Mouse (Mus musculus): Measurements from ENCODE around the gene Timp1. TPM values are rescaled to one million over a fixed set of nuclear protein-coding genes. Genes with fewer than 3 reads are reported as not detected.

Timp1 gene
- polyA plus RNA-seq, 1 experiment = 2.0 TPM

DNA sequence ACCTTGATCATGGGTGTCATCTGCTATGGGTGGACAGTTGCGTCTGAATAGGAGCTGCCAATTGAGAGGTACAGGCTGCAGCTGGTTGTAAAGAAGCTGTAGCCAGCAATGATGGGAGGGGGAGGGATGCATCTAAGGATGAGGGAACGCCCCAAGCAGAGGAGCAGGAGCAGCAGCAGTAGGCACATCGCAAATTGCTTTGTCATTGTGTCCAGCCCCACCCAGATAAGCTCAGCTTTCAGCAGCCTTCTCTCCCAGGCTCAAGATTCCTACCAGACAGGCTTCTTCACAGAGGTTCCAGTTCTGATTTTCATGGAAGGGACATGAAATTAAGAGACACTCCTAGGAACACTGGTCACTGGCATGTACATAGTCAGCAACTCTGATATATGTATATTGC lies 40.1 kb downstream of the Timp1 start:
- 22% methylated on average over 3 of the region's 3 CpGs for WGBS
- Histone ChIP-seq H3K27ac (ENCODE audit: insufficient read depth, low read depth, low read length) (no peak overlapping the region), H3K36me3 (ENCODE audit: control insufficient read depth, insufficient read depth, low read length) (no peaks in the 10 kb centered on the region), H3K27me3 (replicated peaks; ENCODE audit: control insufficient read depth, insufficient read depth, low read length) (no peaks in the 10 kb centered on the region), H3K4me3 (ENCODE audit: insufficient read depth, low read depth, low read length) (no peak overlapping the region), H3K4me1 (ENCODE audit: control insufficient read depth, insufficient read depth, low read length) (no peaks in the 10 kb centered on the region)
- DNase-seq = no peak
- TF ChIP-seq CTCF (conservative IDR thresholded peaks at IDR 0.05; ENCODE audit: insufficient read depth, insufficient read length, low read depth, low read length) (no peak), POLR2A (IDR thresholded peaks at IDR 0.05; ENCODE audit: low read depth, low read length) (no peak)

GRCm38 (mm10) chrX:20913726-20914125 lies 43.8 kb downstream of the Timp1 start:
- H3K36me3 ChIP-seq (ENCODE audit: control insufficient read depth, insufficient read depth, low read length) = no peaks in the 10 kb centered on the region
- H3K4me3 ChIP-seq (ENCODE audit: insufficient read depth, low read depth, low read length) = no peak overlapping the region
- H3K27me3 ChIP-seq (replicated peaks; ENCODE audit: control insufficient read depth, insufficient read depth, low read length) = no peaks in the 10 kb centered on the region
- TF ChIP-seq CTCF (conservative IDR thresholded peaks at IDR 0.05; ENCODE audit: insufficient read depth, insufficient read length, low read depth, low read length) = no peak
- TF ChIP-seq POLR2A (IDR thresholded peaks at IDR 0.05; ENCODE audit: low read depth, low read length) = no peak
- no peaks in the 10 kb centered on the region for H3K4me1 ChIP-seq (ENCODE audit: control insufficient read depth, insufficient read depth, low read length)
- H3K27ac ChIP-seq (ENCODE audit: insufficient read depth, low read depth, low read length) = no peak overlapping the region
- DNase-seq = no peak
- WGBS = 86% methylated on average over 6 of the region's 6 CpGs

- no peak for DNase-seq
- H3K27ac ChIP-seq (ENCODE audit: insufficient read depth, low read depth, low read length) = no peak overlapping the region
- no peaks in the 10 kb centered on the region for H3K4me1 ChIP-seq (ENCODE audit: control insufficient read depth, insufficient read depth, low read length)
- no peaks in the 10 kb centered on the region for H3K27me3 ChIP-seq (replicated peaks; ENCODE audit: control insufficient read depth, insufficient read depth, low read length)
- H3K4me3 ChIP-seq (ENCODE audit: insufficient read depth, low read depth, low read length) = no peak overlapping the region
- no peaks in the 10 kb centered on the region for H3K36me3 ChIP-seq (ENCODE audit: control insufficient read depth, insufficient read depth, low read length)
- TF ChIP-seq CTCF (conservative IDR thresholded peaks at IDR 0.05; ENCODE audit: insufficient read depth, insufficient read length, low read depth, low read length) (no peak), POLR2A (IDR thresholded peaks at IDR 0.05; ENCODE audit: low read depth, low read length) (no peak)
These were observed 45.1 kb downstream of the Timp1 start for GRCm38 (mm10) chrX:20915075-20915474.

DNA sequence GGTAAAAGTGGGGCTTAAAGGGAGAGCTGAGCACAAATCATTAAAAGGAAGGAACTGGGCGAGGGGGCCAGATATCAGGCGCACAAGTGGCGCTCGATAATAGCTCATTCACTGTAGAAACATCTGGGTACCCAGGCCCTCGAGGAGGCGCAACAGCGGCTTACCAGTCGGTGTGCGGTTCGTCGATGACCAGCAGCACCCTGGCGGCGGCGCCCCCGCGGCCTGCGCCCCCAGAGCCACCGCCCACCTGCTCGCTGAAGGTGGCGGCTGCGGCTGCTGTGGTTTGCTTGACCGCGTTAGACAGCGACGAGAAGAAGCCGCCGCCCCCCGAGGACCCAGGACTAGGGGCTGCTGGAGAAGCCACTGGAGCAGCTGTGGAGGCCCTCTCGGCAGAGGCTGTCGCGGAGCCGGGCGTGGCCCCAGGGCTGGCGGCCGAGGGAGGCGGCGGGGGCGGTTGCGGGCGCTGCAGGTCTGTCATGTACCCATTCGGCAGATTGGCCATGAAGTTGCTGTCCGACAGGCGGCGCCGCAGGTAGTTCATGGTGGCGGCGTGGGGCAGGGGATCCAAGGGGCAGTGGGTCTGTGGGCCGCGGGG lies 50.4 kb downstream of the Timp1 start:
- no peaks in the 10 kb centered on the region for H3K27me3 ChIP-seq (replicated peaks; ENCODE audit: control insufficient read depth, insufficient read depth, low read length)
- TF ChIP-seq POLR2A (IDR thresholded peaks at IDR 0.05; ENCODE audit: low read depth, low read length) (no peak), CTCF (conservative IDR thresholded peaks at IDR 0.05; ENCODE audit: insufficient read depth, insufficient read length, low read depth, low read length) (no peak)
- peak overlapping the region; percentile 53 for H3K4me3 ChIP-seq (ENCODE audit: insufficient read depth, low read depth, low read length)
- no peak for DNase-seq
- H3K4me1 ChIP-seq (ENCODE audit: control insufficient read depth, insufficient read depth, low read length) = no peaks in the 10 kb centered on the region; the same call in 1 of the 2 replicates
- H3K36me3 ChIP-seq (ENCODE audit: control insufficient read depth, insufficient read depth, low read length) = no peaks in the 10 kb centered on the region
- no peak overlapping the region for H3K27ac ChIP-seq (ENCODE audit: insufficient read depth, low read depth, low read length)
- WGBS = 2% methylated on average over 33 of the region's 49 CpGs

DNA sequence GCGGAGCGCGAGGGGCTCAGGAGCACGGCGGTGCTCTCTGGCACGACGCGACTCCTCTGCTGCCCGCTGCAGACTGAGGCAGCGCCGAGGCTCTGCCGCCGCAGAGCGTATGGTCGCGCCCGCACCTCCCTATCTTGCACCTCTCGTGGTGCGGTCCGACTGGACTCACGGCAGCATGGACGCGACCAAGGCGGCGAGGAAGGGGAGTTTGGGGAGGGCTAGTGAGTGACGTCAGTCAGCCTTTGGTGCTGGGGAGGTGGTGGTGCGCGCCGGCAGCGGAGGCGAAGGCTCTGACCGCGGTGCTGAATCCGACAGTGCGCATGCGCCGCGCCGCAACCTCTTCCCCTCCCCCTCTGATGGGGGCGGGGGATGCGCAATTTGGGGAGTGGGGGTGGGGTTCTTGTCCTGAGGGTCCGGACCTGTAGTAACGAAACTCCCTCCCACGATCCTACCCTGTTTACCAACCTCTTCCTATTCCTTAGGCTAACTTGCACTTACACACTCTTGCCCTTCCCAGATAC lies 50.9 kb downstream of the Timp1 start, which contains the start of gene Syn1:
Gene Syn1, minus strand, starts transcription at position 161 of the 521 bp plus-strand sequence.
- 0% methylated on average over 17 of the region's 44 CpGs for WGBS

GRCm38 (mm10) chrX:20921366-20921765 lies 51.4 kb downstream of the Timp1 start:
- Histone ChIP-seq H3K27me3 (replicated peaks; ENCODE audit: control insufficient read depth, insufficient read depth, low read length) (no peaks in the 10 kb centered on the region), H3K4me1 (ENCODE audit: control insufficient read depth, insufficient read depth, low read length) (no peaks in the 10 kb centered on the region; the same call in 1 of the 2 replicates), H3K27ac (ENCODE audit: insufficient read depth, low read depth, low read length) (no peak overlapping the region), H3K4me3 (ENCODE audit: insufficient read depth, low read depth, low read length) (no peak overlapping the region), H3K36me3 (ENCODE audit: control insufficient read depth, insufficient read depth, low read length) (no peaks in the 10 kb centered on the region)
- 17% methylated on average over 5 of the region's 5 CpGs for whole genome bisulfite sequencing
- DNase-seq = no peak
- TF ChIP-seq CTCF (conservative IDR thresholded peaks at IDR 0.05; ENCODE audit: insufficient read depth, insufficient read length, low read depth, low read length) = no peak
- TF ChIP-seq POLR2A (IDR thresholded peaks at IDR 0.05; ENCODE audit: low read depth, low read length) = no peak

More for the DNA sequence above, 50.9 kb downstream of the Timp1 start, which contains the start of gene Syn1:
- H3K4me3 ChIP-seq (ENCODE audit: insufficient read depth, low read depth, low read length) = peak within 1 kb of the TSS; percentile 53
- no peaks in the 10 kb centered on the region for H3K36me3 ChIP-seq (ENCODE audit: control insufficient read depth, insufficient read depth, low read length)
- no peak within 1 kb of the TSS for H3K27ac ChIP-seq (ENCODE audit: insufficient read depth, low read depth, low read length)
- no peaks in the 10 kb centered on the region; the same call in 1 of the 2 replicates for H3K4me1 ChIP-seq (ENCODE audit: control insufficient read depth, insufficient read depth, low read length)
- peak; percentile 80 for DNase-seq
- no peaks in the 10 kb centered on the region for H3K27me3 ChIP-seq (replicated peaks; ENCODE audit: control insufficient read depth, insufficient read depth, low read length)
- TF ChIP-seq CTCF (conservative IDR thresholded peaks at IDR 0.05; ENCODE audit: insufficient read depth, insufficient read length, low read depth, low read length) (no peak), POLR2A (IDR thresholded peaks at IDR 0.05; ENCODE audit: low read depth, low read length) (no peak)

GRCm38 (mm10) chrX:20923506-20923905 lies 53.5 kb downstream of the Timp1 start:
- no peak for DNase-seq
- no peaks in the 10 kb centered on the region for H3K36me3 ChIP-seq (ENCODE audit: control insufficient read depth, insufficient read depth, low read length)
- no peaks in the 10 kb centered on the region; the same call in 1 of the 2 replicates for H3K4me1 ChIP-seq (ENCODE audit: control insufficient read depth, insufficient read depth, low read length)
- 80% methylated on average over 1 of the region's 1 CpGs for whole genome bisulfite sequencing
- TF ChIP-seq CTCF (conservative IDR thresholded peaks at IDR 0.05; ENCODE audit: insufficient read depth, insufficient read length, low read depth, low read length) (no peak), POLR2A (IDR thresholded peaks at IDR 0.05; ENCODE audit: low read depth, low read length) (no peak)
- no peak overlapping the region for H3K27ac ChIP-seq (ENCODE audit: insufficient read depth, low read depth, low read length)
- no peaks in the 10 kb centered on the region for H3K27me3 ChIP-seq (replicated peaks; ENCODE audit: control insufficient read depth, insufficient read depth, low read length)
- no peak overlapping the region for H3K4me3 ChIP-seq (ENCODE audit: insufficient read depth, low read depth, low read length)

Other genes with a start within 250 kb of the Timp1 start
- 208 and 235 TPM in 2 replicates for gene Uba1, start 211.8 kb upstream of the Timp1 start, polyA plus RNA-seq (2012; rRNA removed)
- gene Cdk16, start 182.2 kb upstream of the Timp1 start, polyA plus RNA-seq (2012; rRNA removed) = 148 and 163 TPM in 2 replicates
- gene Usp11, start 166.3 kb upstream of the Timp1 start, polyA plus RNA-seq (2012; rRNA removed) = 7.3 and 8.3 TPM in 2 replicates
- gene Araf, start 72.4 kb upstream of the Timp1 start, polyA plus RNA-seq (2012; rRNA removed) = 173 and 180 TPM in 2 replicates
- gene Syn1, start 50.8 kb downstream of the Timp1 start, polyA plus RNA-seq (2012; rRNA removed) = 0.16 and 0.69 TPM in 2 replicates
- gene Cfp, start 61.4 kb downstream of the Timp1 start, polyA plus RNA-seq (2012; rRNA removed) = 8.6 and 11.0 TPM in 2 replicates
- gene Elk1, start 80.4 kb downstream of the Timp1 start, polyA plus RNA-seq (2012; rRNA removed) = 7.8 and 9.9 TPM in 2 replicates
- gene Uxt, start 91.9 kb downstream of the Timp1 start, polyA plus RNA-seq (2012; rRNA removed) = 24.7 and 32.7 TPM in 2 replicates
- gene Zfp182, start 192.2 kb downstream of the Timp1 start, polyA plus RNA-seq (2012; rRNA removed) = 0.52 and 0.72 TPM in 2 replicates
- not detected in 2 replicates for gene Spaca5, start 198.2 kb downstream of the Timp1 start, polyA plus RNA-seq (2012; rRNA removed)
- 0.07 and 0.11 TPM in 2 replicates for gene Zfp300, start 219.4 kb downstream of the Timp1 start, polyA plus RNA-seq (2012; rRNA removed)
- not detected in 2 replicates for gene Ssxa1, start 245.7 kb downstream of the Timp1 start, polyA plus RNA-seq (2012; rRNA removed)

Measured in kidney, adult 2 months (tissue).